Mouse (Mus musculus): Measurements from ENCODE around the gene Cfap45. TPM values are rescaled to one million over a fixed set of nuclear protein-coding genes. Genes with fewer than 3 reads are reported as not detected.

Cfap45 gene
- total RNA-seq, 2 experiments from 2014 or later = 3.6 to 3.7 TPM

DNA sequence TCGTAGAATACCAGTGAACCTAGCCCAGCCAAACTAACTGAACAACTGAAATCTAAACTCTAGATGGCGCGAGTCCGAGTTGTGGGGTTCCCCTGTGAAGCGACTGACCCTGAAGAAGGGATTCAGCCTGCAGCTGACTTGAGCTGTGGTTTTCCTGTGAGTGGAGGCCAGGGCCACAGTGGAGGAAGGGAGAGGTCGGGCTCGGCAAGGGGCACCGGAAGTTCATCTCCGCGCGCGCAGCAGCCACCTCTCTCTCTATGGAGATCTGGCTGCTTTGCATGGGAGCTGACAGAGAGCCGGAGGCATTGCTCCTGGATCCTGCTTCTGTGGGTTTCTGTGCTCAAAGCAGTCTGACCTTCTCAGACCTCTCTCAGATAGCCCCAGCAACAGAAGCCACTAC, 7.6 kb upstream of the Cfap45 start:
- intact Hi-C loops (cut with DNase I) = no loop called here
- peak in 1 of 2 experiments; percentile 39 for DNase-seq (ENCODE audit: low spot score in 2 of 2)

GRCm38 (mm10) chr1:172513525-172514212, 6.9 kb upstream of the Cfap45 start:
- no peak for DNase-seq (ENCODE audit: low spot score in 2 of 2)
- intact Hi-C loops (cut with DNase I) = no loop called here

DNA sequence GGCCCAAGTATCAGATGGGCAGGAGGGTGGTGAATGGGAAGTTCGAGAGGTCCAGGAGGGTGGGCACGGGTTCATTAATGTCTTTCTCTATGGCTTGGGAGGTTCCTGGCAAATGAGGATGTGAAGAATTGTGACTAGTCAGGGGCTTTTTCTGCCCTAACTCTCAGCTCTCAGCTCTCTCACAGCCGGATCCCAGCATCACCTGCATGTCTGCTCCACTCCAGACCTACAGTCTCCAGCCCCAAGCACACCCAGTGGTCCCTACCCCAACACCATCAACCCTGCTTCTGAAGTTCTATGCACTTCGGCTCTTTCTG, 6.4 kb upstream of the Cfap45 start:
- DNase-seq (ENCODE audit: low spot score in 2 of 2) = no peak
- intact Hi-C loops (cut with DNase I) = no loop called here

DNA sequence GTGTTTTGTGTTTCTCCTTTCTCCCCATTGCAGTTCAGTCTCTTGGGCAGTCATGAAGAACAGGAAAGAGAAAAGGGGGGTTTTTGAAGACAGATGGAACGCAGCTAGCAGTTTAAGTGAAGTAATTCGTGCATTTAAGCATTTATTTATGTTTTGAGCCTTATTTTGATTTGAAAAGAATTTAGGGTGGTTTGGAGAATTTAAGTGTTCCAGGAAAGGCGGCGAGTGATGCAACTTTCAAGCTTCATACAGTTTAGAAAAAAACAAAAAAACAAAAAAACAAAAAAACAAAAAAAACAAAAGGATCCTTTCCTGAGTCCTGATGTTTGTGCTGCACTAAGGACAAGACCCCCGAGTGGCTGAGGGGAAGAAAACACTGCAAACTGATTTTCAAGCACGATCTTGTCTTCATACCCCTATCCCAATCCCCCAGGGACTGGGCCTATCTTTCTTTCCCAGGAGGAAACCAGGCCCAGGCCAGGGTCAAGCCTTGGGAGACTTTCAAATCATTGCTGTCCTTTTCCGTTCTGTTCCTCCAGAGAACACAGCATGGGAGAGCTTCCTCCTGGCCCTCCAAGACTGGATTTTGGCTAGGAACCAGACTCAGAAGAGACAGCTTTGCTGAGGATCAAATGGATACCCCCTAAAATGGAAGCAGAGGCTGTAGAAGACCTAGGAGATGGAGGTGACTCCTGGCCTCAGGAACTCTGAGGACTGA, 5.9 kb upstream of the Cfap45 start:
- intact Hi-C loops (cut with DNase I) = no loop called here
- no peak for DNase-seq (ENCODE audit: low spot score in 2 of 2)

- no peak for DNase-seq (ENCODE audit: low spot score in 2 of 2)
- intact Hi-C loops (cut with DNase I) = no loop called here
Measured at GRCm38 (mm10) chr1:172515396-172515795, 5.2 kb upstream of the Cfap45 start.

- intact Hi-C loops (cut with DNase I) = no loop called here
- DNase-seq (ENCODE audit: low spot score in 2 of 2) = no peak
Measured at GRCm38 (mm10) chr1:172518013-172518412, 2.6 kb upstream of the Cfap45 start.

DNA sequence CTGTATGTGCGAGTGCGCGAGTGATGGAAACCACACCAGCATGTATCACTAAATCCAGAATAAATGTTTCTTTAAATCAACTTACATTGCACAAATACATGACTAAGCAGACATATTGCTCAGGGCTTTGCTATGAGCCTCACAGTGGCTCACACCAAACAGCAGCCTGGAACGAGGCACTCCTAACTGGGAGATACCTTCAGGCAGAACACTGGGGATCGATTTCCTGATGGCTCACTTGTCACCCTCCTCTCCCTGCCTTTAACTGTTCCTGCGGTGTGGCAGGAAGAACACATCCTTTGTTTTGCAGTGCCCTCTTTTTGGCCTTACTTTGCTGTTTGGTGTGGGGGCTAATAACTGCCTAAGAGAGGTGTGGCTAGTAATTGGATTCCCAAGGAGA, 957 bp upstream of the Cfap45 start:
- no peak for DNase-seq (ENCODE audit: low spot score in 2 of 2)
- intact Hi-C loops (cut with DNase I) = loop anchor here (10.0 kb wide), 1 partner anchor 875 kb away; no protein-coding TSS in a partner anchor

GRCm38 (mm10) chr1:172522524-172522923, 1.9 kb downstream of the Cfap45 start:
- intact Hi-C loops (cut with DNase I) = loop anchor here (10.0 kb wide), 1 partner anchor 872 kb away; no protein-coding TSS in a partner anchor
- no peak for DNase-seq (ENCODE audit: low spot score in 2 of 2)

DNA sequence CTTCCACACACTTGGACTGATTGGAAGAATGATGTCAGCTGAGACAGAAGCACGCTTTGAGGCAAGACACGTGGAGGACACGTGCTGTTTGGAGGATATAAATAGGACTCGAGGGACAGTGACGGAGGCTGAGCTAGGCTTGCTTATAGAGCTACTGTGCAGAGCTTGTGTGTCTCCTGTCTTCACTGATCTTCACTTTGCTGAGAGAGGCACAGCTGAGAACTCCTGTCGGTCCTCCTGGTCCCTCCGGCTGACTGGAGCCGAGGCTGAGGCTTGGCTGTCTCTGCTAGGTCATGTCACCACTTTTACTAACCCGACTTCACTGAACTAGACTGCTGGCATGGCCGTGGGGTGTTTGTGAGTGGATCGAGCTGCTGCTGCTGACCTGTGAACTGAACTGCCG, 3.1 kb downstream of the Cfap45 start:
- DNase-seq (ENCODE audit: low spot score in 2 of 2) = peak in 1 of 2 experiments; percentile 70
- intact Hi-C loops (cut with DNase I) = loop anchor here (10.0 kb wide), 1 partner anchor 871 kb away; no protein-coding TSS in a partner anchor

DNA sequence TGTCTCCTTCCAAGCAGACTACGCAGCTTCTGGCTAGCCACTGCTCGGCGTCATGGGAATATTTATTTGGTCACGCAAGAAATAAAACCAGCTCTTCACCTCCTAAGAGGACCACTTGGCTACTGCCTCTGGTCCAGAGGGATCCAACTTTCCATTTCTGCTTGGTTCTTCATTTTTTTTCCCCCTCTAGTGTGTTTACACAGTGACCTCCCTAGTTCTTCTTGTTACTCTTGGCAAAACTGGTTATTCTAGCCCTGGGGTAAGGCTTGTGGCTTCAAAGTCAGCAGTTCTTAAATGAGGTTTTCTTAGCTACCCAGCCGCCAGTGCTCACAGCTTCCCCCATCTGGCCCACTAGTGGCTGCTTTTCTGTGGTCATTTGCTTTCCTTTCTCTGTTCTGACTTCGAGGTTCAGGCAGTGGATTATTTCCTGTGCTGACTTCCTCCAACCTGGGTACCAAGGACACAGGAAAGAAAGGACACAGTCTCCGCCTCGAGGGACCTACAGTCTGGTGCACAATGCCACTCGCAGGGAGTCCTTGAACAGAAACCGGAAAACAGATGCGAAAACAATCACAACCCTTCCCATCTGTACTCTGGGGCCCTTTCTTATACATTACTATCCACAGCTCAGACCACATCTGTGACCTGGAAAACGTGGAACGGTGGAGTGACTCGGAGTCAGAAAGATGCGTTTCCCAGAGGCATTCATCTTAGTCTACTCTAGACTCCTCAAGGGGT, 4.6 kb downstream of the Cfap45 start:
- DNase-seq (ENCODE audit: low spot score in 2 of 2) = peak; percentile 19 to 33
- intact Hi-C loops (cut with DNase I) = loop anchor here (5.0 to 10.0 kb wide), 2 partner anchors 87 to 870 kb away; no protein-coding TSS in a partner anchor

GRCm38 (mm10) chr1:172525971-172526370, 5.4 kb downstream of the Cfap45 start:
- intact Hi-C loops (cut with DNase I) = loop anchor here (5.0 to 10.0 kb wide), 2 partner anchors 86 to 869 kb away; no protein-coding TSS in a partner anchor
- no peak for DNase-seq (ENCODE audit: low spot score in 2 of 2)

GRCm38 (mm10) chr1:172526380-172527081, 5.9 kb downstream of the Cfap45 start:
- intact Hi-C loops (cut with DNase I) = loop anchor here (5.0 to 10.0 kb wide), 2 partner anchors 86 to 868 kb away; no protein-coding TSS in a partner anchor
- DNase-seq (ENCODE audit: low spot score in 2 of 2) = no peak

GRCm38 (mm10) chr1:172527431-172527830, 6.8 kb downstream of the Cfap45 start:
- intact Hi-C loops (cut with DNase I) = loop anchor here (5.0 to 10.0 kb wide), 2 partner anchors 85 to 867 kb away; no protein-coding TSS in a partner anchor
- no peak for DNase-seq (ENCODE audit: low spot score in 2 of 2)

DNA sequence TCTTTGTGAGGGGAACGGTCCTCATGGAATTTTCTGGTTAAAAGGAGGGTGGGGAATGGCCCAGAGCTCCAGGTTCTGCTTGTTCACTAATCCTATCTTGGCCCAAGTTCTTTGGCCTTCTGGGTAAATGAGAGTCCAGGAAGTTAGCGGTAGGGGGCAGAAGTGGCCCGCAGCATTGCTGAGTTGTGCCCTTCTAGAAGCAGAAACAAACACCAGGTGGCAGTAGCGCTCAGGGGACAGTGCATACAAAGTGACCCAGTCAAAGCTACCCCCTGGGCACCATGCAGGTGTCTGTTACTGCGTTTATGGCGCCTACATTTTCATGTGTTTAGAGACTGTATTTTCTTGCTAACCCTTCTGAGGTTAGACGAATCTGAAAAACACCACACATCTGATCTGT, 8.1 kb downstream of the Cfap45 start:
- intact Hi-C loops (cut with DNase I) = loop anchor here (1.0 to 10.0 kb wide), 4 partner anchors 34 to 866 kb away; no protein-coding TSS in a partner anchor
- DNase-seq (ENCODE audit: low spot score in 2 of 2) = peak; percentile 83 to 89

GRCm38 (mm10) chr1:172530544-172531220, 10.1 kb downstream of the Cfap45 start:
- intact Hi-C loops (cut with DNase I) = no loop called here
- no peak for DNase-seq (ENCODE audit: low spot score in 2 of 2)

DNA sequence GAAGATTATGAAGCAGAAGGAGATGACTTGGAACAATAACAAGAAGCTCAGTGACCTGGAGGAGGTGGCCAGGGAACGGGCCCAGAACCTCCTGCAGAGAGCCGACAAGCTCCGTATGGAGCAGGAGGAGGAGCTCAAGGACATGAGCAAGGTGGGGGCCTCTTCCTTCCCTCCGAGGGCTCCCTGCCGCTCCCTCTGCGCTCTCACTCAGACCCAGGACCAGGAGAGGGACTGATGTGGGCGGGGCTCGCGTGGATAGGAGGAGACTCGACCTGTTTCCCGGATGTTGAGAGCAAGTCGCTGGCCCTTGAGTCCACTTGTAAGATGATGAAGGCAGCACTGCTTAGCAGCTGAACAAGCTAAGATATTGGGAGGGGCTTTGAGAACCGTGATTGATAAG, 11.9 kb downstream of the Cfap45 start:
- intact Hi-C loops (cut with DNase I) = no loop called here
- no peak for DNase-seq (ENCODE audit: low spot score in 2 of 2)

GRCm38 (mm10) chr1:172535116-172535515, 14.5 kb downstream of the Cfap45 start:
- no peak for DNase-seq (ENCODE audit: low spot score in 2 of 2)
- intact Hi-C loops (cut with DNase I) = no loop called here

- DNase-seq (ENCODE audit: low spot score in 2 of 2) = no peak
- intact Hi-C loops (cut with DNase I) = no loop called here
Measured at GRCm38 (mm10) chr1:172539827-172540226, 19.2 kb downstream of the Cfap45 start.

GRCm38 (mm10) chr1:172540283-172540820, 19.8 kb downstream of the Cfap45 start:
- DNase-seq (ENCODE audit: low spot score in 2 of 2) = no peak
- intact Hi-C loops (cut with DNase I) = no loop called here
